Mouse (Mus musculus) kidney, adult 2 months (tissue): ENCODE results near the gene Amn1. TPM values are rescaled to one million over a fixed set of nuclear protein-coding genes. Genes with fewer than 3 reads are reported as not detected.

Source experiments
- DNase-seq: peaks from one replicate; pipeline ENCODE4 v3.0.0; 2021
- H3K27ac ChIP-seq: fragments of 200-500 bp; 2 replicates; pipeline ENCODE4 v1.5.1; 2012; ENCODE audit warnings: low read depth, low read length, control low read depth, inconsistent platforms; ENCODE audit not compliant: insufficient read depth
- H3K27me3 ChIP-seq: fragments of 200-500 bp; replicated peaks from 2 replicates; pipeline ENCODE4 v1.6.1; 2012; ENCODE audit warnings: mild to moderate bottlenecking, moderate library complexity, low read length, inconsistent platforms; ENCODE audit not compliant: control insufficient read depth, insufficient read depth
- H3K36me3 ChIP-seq: fragments of 200-500 bp; 2 replicates; pipeline ENCODE4 v1.6.1; 2012; ENCODE audit warnings: mild to moderate bottlenecking, moderate library complexity, low read length, inconsistent platforms; ENCODE audit not compliant: control insufficient read depth, insufficient read depth
- H3K4me1 ChIP-seq: fragments of 200-500 bp; 2 replicates; pipeline ENCODE4 v1.6.1; 2011; ENCODE audit warnings: low read length; ENCODE audit not compliant: control insufficient read depth, insufficient read depth
- H3K4me3 ChIP-seq: fragments of 200-500 bp; 2 replicates; pipeline ENCODE4 v1.5.1; 2011; ENCODE audit warnings: mild to moderate bottlenecking, low read depth, low read length, control low read depth; ENCODE audit not compliant: insufficient read depth
- CTCF ChIP-seq: fragments of 200-500 bp; conservative IDR thresholded peaks from 2 replicates; pipeline ENCODE4 v1.5.1; 2011; ENCODE audit warnings: low read depth, mild to moderate bottlenecking, control low read depth, low read length, moderate library complexity, mixed read lengths; ENCODE audit not compliant: insufficient read depth, insufficient read length
- POLR2A ChIP-seq: fragments of 200-500 bp; IDR thresholded peaks from one replicate; pipeline ENCODE4 v1.6.1; 2011; ENCODE audit warnings: low read depth, low read length, control low read depth
- WGBS: fragments of 180-500 bp; shearing (Covaris S2); methylation state at CpG from one replicate; pipeline ENCODE4 v1.1.7; 2018; 5-methylcytosine and 5-hydroxymethylcytosine counted together
- polyA plus RNA-seq: library from polyadenylated mRNA; depleted of rRNA; stranded (reverse); fragments of >200 nt; gene quantifications from 2 replicates; pipeline ENCODE4 v1.2.3, GENCODE M21; 2012; rRNA removed

Gene Amn1
- polyA plus RNA-seq, result 7.2 and 9.8 TPM in 2 replicates

- Histone ChIP-seq H3K36me3 (peaks cover 4% of the 10 kb centered on the region), H3K4me1 (peaks cover 9% of the 10 kb centered on the region), H3K4me3 (peak within 1 kb of the TSS; percentile 78), H3K27me3 (no peaks in the 10 kb centered on the region), H3K27ac (peak within 1 kb of the TSS; percentile 93)
- TF ChIP-seq CTCF, result no peak
- TF ChIP-seq POLR2A, result peak; percentile 87
- peak; percentile 99 for DNase-seq
- WGBS, result under 1% methylated on average over 34 of the region's 34 CpGs
Measured at GRCm38 (mm10) chr6:149188041-149188924, at the start of gene Amn1. TSS of gene Amn1 (minus strand) at chr6:149188712.

- Histone ChIP-seq H3K36me3 (no peaks in the 10 kb centered on the region), H3K27me3 (no peaks in the 10 kb centered on the region), H3K4me3 (no peak overlapping the region), H3K27ac (no peak overlapping the region), H3K4me1 (no peaks in the 10 kb centered on the region)
- no peak for TF ChIP-seq POLR2A
- no peak for TF ChIP-seq CTCF
- peak; percentile 17 for DNase-seq
- WGBS, result 43% methylated on average over 2 of the region's 2 CpGs
Measured at GRCm38 (mm10) chr6:149236807-149237206, 48.3 kb upstream of the Amn1 start.

- WGBS, result 50% methylated on average over 3 of the region's 3 CpGs
- Histone ChIP-seq H3K27me3 (no peaks in the 10 kb centered on the region), H3K36me3 (no peaks in the 10 kb centered on the region), H3K4me1 (no peaks in the 10 kb centered on the region), H3K4me3 (no peak overlapping the region), H3K27ac (no peak overlapping the region)
- DNase-seq, result no peak
- TF ChIP-seq POLR2A (no peak), CTCF (no peak)
Measured at GRCm38 (mm10) chr6:149233918-149234317, 45.4 kb upstream of the Amn1 start.

- Histone ChIP-seq H3K4me3 (no peak overlapping the region), H3K4me1 (no peaks in the 10 kb centered on the region), H3K27me3 (no peaks in the 10 kb centered on the region), H3K27ac (no peak overlapping the region), H3K36me3 (no peaks in the 10 kb centered on the region)
- no peak for TF ChIP-seq POLR2A
- TF ChIP-seq CTCF, result no peak
- DNase-seq, result no peak
- WGBS, result 96% methylated on average over 4 of the region's 4 CpGs
Measured at GRCm38 (mm10) chr6:149224751-149225150, 36.2 kb upstream of the Amn1 start.

GRCm38 (mm10) chr6:149221296-149221695 is 32.8 kb upstream of the Amn1 start:
- Histone ChIP-seq H3K4me1 (no peaks in the 10 kb centered on the region), H3K27me3 (no peaks in the 10 kb centered on the region), H3K36me3 (no peaks in the 10 kb centered on the region), H3K4me3 (no peak overlapping the region), H3K27ac (no peak overlapping the region)
- no peak for TF ChIP-seq CTCF
- no peak for TF ChIP-seq POLR2A
- no peak for DNase-seq

GRCm38 (mm10) chr6:149198572-149198971 is 10.1 kb upstream of the Amn1 start:
- H3K4me3 ChIP-seq, result no peak overlapping the region
- no peak for DNase-seq
- TF ChIP-seq POLR2A (no peak), CTCF (no peak)
- no peaks in the 10 kb centered on the region for H3K27me3 ChIP-seq
- no peak overlapping the region for H3K27ac ChIP-seq
- H3K36me3 ChIP-seq, result no peaks in the 10 kb centered on the region
- peaks cover 5% of the 10 kb centered on the region; the same call in 1 of the 2 replicates for H3K4me1 ChIP-seq

GRCm38 (mm10) chr6:149197116-149197515 is 8.6 kb upstream of the Amn1 start:
- no peak overlapping the region for H3K4me3 ChIP-seq
- H3K4me1 ChIP-seq, result peaks cover 5% of the 10 kb centered on the region; the same call in 1 of the 2 replicates
- H3K36me3 ChIP-seq, result no peaks in the 10 kb centered on the region
- no peak overlapping the region for H3K27ac ChIP-seq
- WGBS, result 72% methylated on average over 3 of the region's 3 CpGs
- no peaks in the 10 kb centered on the region for H3K27me3 ChIP-seq
- TF ChIP-seq CTCF, result no peak
- TF ChIP-seq POLR2A, result no peak
- DNase-seq, result no peak
